Mouse (Mus musculus) small intestine, adult 2 months (tissue): ENCODE measurements around the gene Tnfrsf22.
"Not testable (repeated sequence)": the region's sequence is repeated elsewhere in the genome, so short reads cannot be mapped to it uniquely, and the experiment has no call there.

Source experiments
- CTCF ChIP-seq: fragments of 200-500 bp; IDR thresholded peaks from 2 replicates; pipeline ENCODE4 v1.5.1; 2012; ENCODE audit warnings: low read depth, mild to moderate bottlenecking, control low read depth, inconsistent platforms, low read length, moderate library complexity, mixed read lengths; ENCODE audit not compliant: insufficient replicate concordance, insufficient read length; ENCODE audit errors: extremely low read depth
- POLR2A ChIP-seq: fragments of 200-500 bp; IDR thresholded peaks from 2 replicates; pipeline ENCODE4 v1.6.1; 2012; ENCODE audit warnings: low read depth, mild to moderate bottlenecking, control low read depth, inconsistent platforms, low read length, moderate library complexity

DNA sequence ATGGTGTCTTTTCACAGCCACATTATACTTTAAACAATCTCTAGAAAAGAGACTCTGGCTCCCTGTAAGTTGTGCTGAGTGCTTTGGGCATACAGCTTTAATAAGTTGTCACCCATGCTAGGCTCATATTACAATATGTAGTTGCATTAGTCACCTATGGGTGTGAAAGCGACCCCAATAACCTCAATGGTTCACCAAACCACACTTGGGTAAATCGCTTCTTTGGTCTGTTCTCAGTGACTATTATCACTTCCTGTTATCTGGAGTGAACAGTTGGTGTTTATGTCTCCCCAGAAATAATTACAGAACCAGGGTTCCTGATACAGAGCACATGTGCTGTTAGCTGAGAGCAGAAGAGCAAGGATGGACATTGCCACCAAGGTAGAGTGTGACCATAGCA lies 5.5 kb downstream of the Tnfrsf22 start:
- not testable (repeated sequence) for TF ChIP-seq CTCF, POLR2A
